8 mouse cellular contexts compared by ENCODE assay signal in the genomic region with DNA sequence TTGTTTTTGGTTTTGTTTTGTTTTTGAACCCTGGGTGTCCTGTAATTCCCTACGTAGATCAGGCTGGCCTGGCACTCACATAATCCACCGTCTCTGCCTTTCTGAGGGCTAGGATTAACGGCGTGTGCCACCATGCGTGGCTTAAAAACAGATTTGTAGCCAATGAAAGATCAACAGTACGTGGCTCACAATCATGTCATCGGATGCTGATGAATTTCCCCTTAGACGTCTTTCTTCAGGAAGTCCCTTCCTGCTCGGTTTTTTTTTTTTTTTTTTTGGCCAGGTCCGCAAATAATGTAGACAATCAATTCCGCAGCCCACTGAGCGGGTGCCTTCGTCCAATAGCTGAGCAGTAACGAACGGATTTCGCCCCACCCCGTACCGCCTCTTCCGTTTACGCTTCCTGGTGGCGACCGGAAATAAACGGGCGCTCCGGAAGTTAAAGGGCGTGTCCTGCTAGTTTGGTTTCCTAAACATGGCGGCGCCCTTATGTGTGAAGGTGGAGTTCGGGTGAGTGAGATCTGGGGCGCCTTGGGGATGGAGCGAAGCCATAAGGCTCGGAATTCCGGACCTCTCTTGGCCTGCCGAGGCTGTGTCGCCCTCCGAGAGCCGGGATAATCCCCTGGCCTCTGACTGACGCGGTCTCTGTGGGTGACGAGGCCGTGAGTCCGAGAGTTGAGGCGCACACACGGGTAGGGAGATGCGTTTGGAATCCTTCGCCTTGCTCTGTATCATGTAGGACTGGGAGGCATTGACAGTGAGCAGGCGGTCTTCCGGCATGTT. TPM values are rescaled to one million over a fixed set of nuclear protein-coding genes. Genes with fewer than 3 reads are reported as not detected.
DNase-seq lines count a peak whose midpoint lies in the region; ATAC-seq and TF ChIP-seq lines count a peak whose summit lies in the region.

No protein-coding gene starts in this region.

- H3K9ac ChIP-seq in CH12.LX (ENCODE audit: insufficient read depth, low read depth) = peak overlapping the region; percentile 81
- H3K9ac ChIP-seq in forebrain, embryonic 11.5 days (ENCODE audit: low read length) = peak overlapping the region; percentile 79
- H3K9ac ChIP-seq in heart, embryonic 16.5 days (ENCODE audit: low read length) = peak overlapping the region; percentile 87
- peak overlapping the region; percentile 75 for H3K9ac ChIP-seq in liver, embryonic 15.5 days
- peak overlapping the region; percentile 79 for H3K9ac ChIP-seq in neural tube, embryonic 12.5 days

- ATAC-seq in forebrain, embryonic 11.5 days (replicated peaks; ENCODE audit: low FRiP score) = peak; percentile 93
- peak; percentile 98 for ATAC-seq in heart, embryonic 16.5 days (replicated peaks; ENCODE audit: extremely low read depth, insufficient read depth, low FRiP score)
- peak; percentile 95 for ATAC-seq in liver, embryonic 15.5 days (ENCODE audit: insufficient read depth)
- ATAC-seq in neural tube, embryonic 12.5 days (ENCODE audit: low FRiP score, low read depth) = peak; percentile 92

- no peak for TF ChIP-seq CTCF in CH12.LX (conservative IDR thresholded peaks at IDR 0.05 in 1 of 2, IDR thresholded peaks at IDR 0.05 in 1 of 2; ENCODE audit: low read depth in 2 of 2, low read length in 2 of 2)

- peak; percentile 75 for TF ChIP-seq POLR2A in CH12.LX (IDR thresholded peaks at IDR 0.05; ENCODE audit: low read depth, low read length)

- H3K36me3 ChIP-seq in CH12.LX (replicated peaks in 1 of 2; ENCODE audit: control insufficient read depth in 1 of 2, insufficient read depth in 1 of 2, low read length in 1 of 2) = peaks cover 0 to 32% of the 10 kb centered on the region in 2 experiments
- H3K36me3 ChIP-seq in forebrain, embryonic 11.5 days (ENCODE audit: control insufficient read depth, insufficient read depth, low read length) = no peaks in the 10 kb centered on the region
- H3K36me3 ChIP-seq in heart, embryonic 16.5 days (ENCODE audit: control insufficient read depth, insufficient read depth) = no peaks in the 10 kb centered on the region
- 0 out of 2 replicates have a peak, but pooled peaks cover 4% of the 10 kb centered on the region for H3K36me3 ChIP-seq in liver, embryonic 15.5 days (replicated peaks)
- no peaks in the 10 kb centered on the region for H3K36me3 ChIP-seq in neural tube, embryonic 12.5 days

- H3K27me3 ChIP-seq in CH12.LX (replicated peaks) = no peaks in the 10 kb centered on the region
- no peaks in the 10 kb centered on the region; the same call in 1 of the 2 replicates for H3K27me3 ChIP-seq in forebrain, embryonic 11.5 days (ENCODE audit: control insufficient read depth, insufficient read depth, low read length)
- no peaks in the 10 kb centered on the region for H3K27me3 ChIP-seq in heart, embryonic 16.5 days (ENCODE audit: control insufficient read depth, insufficient read depth, low read length)
- H3K27me3 ChIP-seq in liver, embryonic 15.5 days = no peaks in the 10 kb centered on the region
- no peaks in the 10 kb centered on the region for H3K27me3 ChIP-seq in neural tube, embryonic 12.5 days (replicated peaks)

- H3K79me2 ChIP-seq in CH12.LX (replicated peaks; ENCODE audit: control insufficient read depth, extremely low read depth, insufficient read depth, poor library complexity, severe bottlenecking) = peaks cover 33% of the 10 kb centered on the region

- peak overlapping the region; percentile 87 to 100 (median 95) for H3K4me3 ChIP-seq in CH12.LX (replicated peaks in 1 of 3; ENCODE audit: low read depth in 2 of 3, low read length in 2 of 3, poor library complexity in 1 of 3)
- H3K4me3 ChIP-seq in forebrain, embryonic 11.5 days (ENCODE audit: low read depth, low read length) = peak overlapping the region; percentile 92
- H3K4me3 ChIP-seq in heart, embryonic 16.5 days (ENCODE audit: low read length) = peak overlapping the region; percentile 83
- H3K4me3 ChIP-seq in liver, embryonic 15.5 days (replicated peaks) = peak overlapping the region; percentile 87
- peak overlapping the region; percentile 92 for H3K4me3 ChIP-seq in neural tube, embryonic 12.5 days

- H3K9me3 ChIP-seq in CH12.LX (replicated peaks; ENCODE audit: low read length) = no peaks in the 10 kb centered on the region
- H3K9me3 ChIP-seq in forebrain, embryonic 11.5 days (ENCODE audit: control insufficient read depth, low read length) = no peaks in the 10 kb centered on the region
- no peaks in the 10 kb centered on the region for H3K9me3 ChIP-seq in heart, embryonic 16.5 days (replicated peaks; ENCODE audit: control insufficient read depth, low read length)
- H3K9me3 ChIP-seq in liver, embryonic 15.5 days (replicated peaks) = no peaks in the 10 kb centered on the region
- H3K9me3 ChIP-seq in neural tube, embryonic 12.5 days = no peaks in the 10 kb centered on the region

- dilution Hi-C loops in CH12.LX (cut with MboI; ENCODE audit: extremely low pct_ligation_motif_present, extremely low pct_unique_long_range_greater_than_20kb, low sequenced_read_pairs) = no loop called here

- TF ChIP-seq RAD21 in CH12.LX (IDR thresholded peaks at IDR 0.05; ENCODE audit: low read depth, low read length) = no peak

- WGBS in forebrain, embryonic 11.5 days = under 1% methylated on average over 48 of the region's 48 CpGs
- under 1% methylated on average over 48 of the region's 48 CpGs for WGBS in heart, embryonic 16.5 days
- under 1% methylated on average over 48 of the region's 48 CpGs for WGBS in liver, embryonic 15.5 days (ENCODE audit: insufficient replicate concordance)
- WGBS in neural tube, embryonic 12.5 days = under 1% methylated on average over 48 of the region's 48 CpGs

- in situ Hi-C loops in CH12.LX (cut with MboI; ENCODE audit: low pct_ligation_motif_present, low pct_unique_long_range_greater_than_20kb, low sequenced_read_pairs) = no loop called here

- peak; percentile 99 for DNase-seq in CH12.LX (ENCODE audit: extremely low read depth)
- peak; percentile 97 for DNase-seq in c-Kit-positive CD71-positive TER-119-negative erythroid progenitor cells, embryonic 14.5 days (ENCODE audit: low read depth)
- peak; percentile 94 for DNase-seq in forebrain, embryonic 11.5 days (ENCODE audit: low spot score)
- peak; percentile 98 for DNase-seq in kidney, postnatal 36 days
- peak; percentile 99 for DNase-seq in telencephalon, adult 2 months (ENCODE audit: low read depth, low spot score)

- H3K4me2 ChIP-seq in CH12.LX (ENCODE audit: insufficient read depth, low read depth, poor library complexity, severe bottlenecking) = no peak overlapping the region
- peak overlapping the region; percentile 80 for H3K4me2 ChIP-seq in forebrain, embryonic 11.5 days (ENCODE audit: low read depth, low read length, severe bottlenecking)
- peak overlapping the region; percentile 84 for H3K4me2 ChIP-seq in heart, embryonic 16.5 days (ENCODE audit: low read depth, low read length)
- peak overlapping the region; percentile 80 for H3K4me2 ChIP-seq in liver, embryonic 15.5 days
- peak overlapping the region; percentile 79 for H3K4me2 ChIP-seq in neural tube, embryonic 12.5 days (replicated peaks)

- peak overlapping the region; percentile 77 for H3K27ac ChIP-seq in CH12.LX (ENCODE audit: insufficient read depth, low read depth)
- peak overlapping the region; percentile 88 for H3K27ac ChIP-seq in forebrain, embryonic 11.5 days (ENCODE audit: low read depth, low read length)
- peak overlapping the region; percentile 88 for H3K27ac ChIP-seq in heart, embryonic 16.5 days (ENCODE audit: low read length)
- peak overlapping the region; percentile 90 for H3K27ac ChIP-seq in liver, embryonic 15.5 days (replicated peaks)
- H3K27ac ChIP-seq in neural tube, embryonic 12.5 days = peak overlapping the region; percentile 92

- TF ChIP-seq EP300 in CH12.LX (IDR thresholded peaks at IDR 0.05; ENCODE audit: low read length) = 0 out of 2 replicates have a peak, but pooled peaks have one; percentile 21

- peaks cover 5 to 14% of the 10 kb centered on the region in 2 experiments; a peak in 3 of 4 replicates for H3K4me1 ChIP-seq in CH12.LX (ENCODE audit: control insufficient read depth in 1 of 2, insufficient read depth in 2 of 2)
- H3K4me1 ChIP-seq in forebrain, embryonic 11.5 days (replicated peaks; ENCODE audit: control insufficient read depth, insufficient read depth, low read length) = peaks cover 2% of the 10 kb centered on the region; the same call in 1 of the 2 replicates
- H3K4me1 ChIP-seq in heart, embryonic 16.5 days (ENCODE audit: control insufficient read depth, insufficient read depth, low read length) = peaks cover 12% of the 10 kb centered on the region
- H3K4me1 ChIP-seq in liver, embryonic 15.5 days (replicated peaks) = peaks cover 30% of the 10 kb centered on the region
- peaks cover 17% of the 10 kb centered on the region for H3K4me1 ChIP-seq in neural tube, embryonic 12.5 days

RNA-seq across cellular contexts. Expression of gene Urm1, which starts 7.2 kb away (rescaled TPM):
- 31.9 and 33.8 TPM in 2 replicates for total RNA-seq in CH12.LX (2012; rRNA removed)
- total RNA-seq in CH12.LX (2014; rRNA removed) = 29.2 and 30.6 TPM in 2 replicates
- 25.6 and 37.1 TPM in 2 replicates for polyA plus RNA-seq in CH12.LX (2012; ENCODE audit: insufficient read length, low read depth)
- 18.1 and 19.2 TPM in 2 replicates for polyA plus RNA-seq in forebrain, embryonic 11.5 days (2014; fragmentation: Nextera tagmentation; extraction: Ambion mirVana)
- polyA plus RNA-seq in heart, embryonic 16.5 days (2015; fragmentation: Nextera tagmentation; extraction: Ambion mirVana) = 16.3 and 17.2 TPM in 2 replicates
- 7.9 and 8.0 TPM in 2 replicates for polyA plus RNA-seq in liver, embryonic 15.5 days (2015; fragmentation: Nextera tagmentation; extraction: Ambion mirVana)
- 17.2 and 19.2 TPM in 2 replicates for polyA plus RNA-seq in neural tube, embryonic 12.5 days (2016; fragmentation: Nextera tagmentation; extraction: Ambion mirVana)

RNA-seq across cellular contexts. Expression of gene Slc27a4, which starts 24.7 kb away (rescaled TPM):
- total RNA-seq in CH12.LX (2012; rRNA removed) (8.9 and 11.3 TPM in 2 replicates), CH12.LX (2014; rRNA removed) (3.6 and 4.8 TPM in 2 replicates)
- 4.7 and 4.9 TPM in 2 replicates for polyA plus RNA-seq in CH12.LX (2012; ENCODE audit: insufficient read length, low read depth)
- 11.9 and 13.9 TPM in 2 replicates for polyA plus RNA-seq in forebrain, embryonic 11.5 days (2014; fragmentation: Nextera tagmentation; extraction: Ambion mirVana)
- polyA plus RNA-seq in heart, embryonic 16.5 days (2015; fragmentation: Nextera tagmentation; extraction: Ambion mirVana) = 10.6 and 11.5 TPM in 2 replicates
- 3.2 and 4.1 TPM in 2 replicates for polyA plus RNA-seq in liver, embryonic 15.5 days (2015; fragmentation: Nextera tagmentation; extraction: Ambion mirVana)
- polyA plus RNA-seq in neural tube, embryonic 12.5 days (2016; fragmentation: Nextera tagmentation; extraction: Ambion mirVana) = 32.7 and 34.7 TPM in 2 replicates

RNA-seq across cellular contexts. Expression of gene Trub2, which starts 38.8 kb away (rescaled TPM):
- total RNA-seq in CH12.LX (2012; rRNA removed) (32.6 and 40.4 TPM in 2 replicates), CH12.LX (2014; rRNA removed) (39.0 and 41.5 TPM in 2 replicates)
- 41.4 and 58.4 TPM in 2 replicates for polyA plus RNA-seq in CH12.LX (2012; ENCODE audit: insufficient read length, low read depth)
- polyA plus RNA-seq in forebrain, embryonic 11.5 days (2014; fragmentation: Nextera tagmentation; extraction: Ambion mirVana) = 34.0 and 35.0 TPM in 2 replicates
- polyA plus RNA-seq in heart, embryonic 16.5 days (2015; fragmentation: Nextera tagmentation; extraction: Ambion mirVana) = 26.4 and 29.6 TPM in 2 replicates
- polyA plus RNA-seq in liver, embryonic 15.5 days (2015; fragmentation: Nextera tagmentation; extraction: Ambion mirVana) = 11.1 and 13.0 TPM in 2 replicates
- polyA plus RNA-seq in neural tube, embryonic 12.5 days (2016; fragmentation: Nextera tagmentation; extraction: Ambion mirVana) = 44.4 and 44.7 TPM in 2 replicates

RNA-seq across cellular contexts. Expression of gene Coq4, which starts 39.8 kb away (rescaled TPM):
- total RNA-seq in CH12.LX (2012; rRNA removed) (25.2 and 29.3 TPM in 2 replicates), CH12.LX (2014; rRNA removed) (21.5 and 40.9 TPM in 2 replicates)
- polyA plus RNA-seq in CH12.LX (2012; ENCODE audit: insufficient read length, low read depth) = 19.1 and 21.3 TPM in 2 replicates
- 38.2 and 40.5 TPM in 2 replicates for polyA plus RNA-seq in forebrain, embryonic 11.5 days (2014; fragmentation: Nextera tagmentation; extraction: Ambion mirVana)
- 27.2 and 31.4 TPM in 2 replicates for polyA plus RNA-seq in heart, embryonic 16.5 days (2015; fragmentation: Nextera tagmentation; extraction: Ambion mirVana)
- 11.4 and 11.7 TPM in 2 replicates for polyA plus RNA-seq in liver, embryonic 15.5 days (2015; fragmentation: Nextera tagmentation; extraction: Ambion mirVana)
- 32.7 and 36.4 TPM in 2 replicates for polyA plus RNA-seq in neural tube, embryonic 12.5 days (2016; fragmentation: Nextera tagmentation; extraction: Ambion mirVana)

RNA-seq across cellular contexts. Expression of gene Cercam, which starts 41.8 kb away (rescaled TPM):
- total RNA-seq in CH12.LX (2012; rRNA removed) (6.1 and 6.3 TPM in 2 replicates), CH12.LX (2014; rRNA removed) (2.5 and 3.0 TPM in 2 replicates)
- 3.5 and 3.7 TPM in 2 replicates for polyA plus RNA-seq in CH12.LX (2012; ENCODE audit: insufficient read length, low read depth)
- 13.3 and 14.1 TPM in 2 replicates for polyA plus RNA-seq in forebrain, embryonic 11.5 days (2014; fragmentation: Nextera tagmentation; extraction: Ambion mirVana)
- polyA plus RNA-seq in heart, embryonic 16.5 days (2015; fragmentation: Nextera tagmentation; extraction: Ambion mirVana) = 16.8 and 21.5 TPM in 2 replicates
- 35.6 and 36.1 TPM in 2 replicates for polyA plus RNA-seq in liver, embryonic 15.5 days (2015; fragmentation: Nextera tagmentation; extraction: Ambion mirVana)
- 24.0 and 24.6 TPM in 2 replicates for polyA plus RNA-seq in neural tube, embryonic 12.5 days (2016; fragmentation: Nextera tagmentation; extraction: Ambion mirVana)

Comparison
In these comparisons a context has a peak if more than half of its experiments do, and no peak if none do; other contexts are left out.
1. Peak in every context shown above with its lines: DNase-seq, ATAC-seq, H3K4me3 ChIP-seq and H3K27ac ChIP-seq.